Mouse (Mus musculus): ENCODE data around the gene St3gal2. TPM values are rescaled to one million over a fixed set of nuclear protein-coding genes. Genes with fewer than 3 reads are reported as not detected.

St3gal2 gene
- polyA plus RNA-seq, 1 experiment from 2014 or later, result 10.4 TPM

DNA sequence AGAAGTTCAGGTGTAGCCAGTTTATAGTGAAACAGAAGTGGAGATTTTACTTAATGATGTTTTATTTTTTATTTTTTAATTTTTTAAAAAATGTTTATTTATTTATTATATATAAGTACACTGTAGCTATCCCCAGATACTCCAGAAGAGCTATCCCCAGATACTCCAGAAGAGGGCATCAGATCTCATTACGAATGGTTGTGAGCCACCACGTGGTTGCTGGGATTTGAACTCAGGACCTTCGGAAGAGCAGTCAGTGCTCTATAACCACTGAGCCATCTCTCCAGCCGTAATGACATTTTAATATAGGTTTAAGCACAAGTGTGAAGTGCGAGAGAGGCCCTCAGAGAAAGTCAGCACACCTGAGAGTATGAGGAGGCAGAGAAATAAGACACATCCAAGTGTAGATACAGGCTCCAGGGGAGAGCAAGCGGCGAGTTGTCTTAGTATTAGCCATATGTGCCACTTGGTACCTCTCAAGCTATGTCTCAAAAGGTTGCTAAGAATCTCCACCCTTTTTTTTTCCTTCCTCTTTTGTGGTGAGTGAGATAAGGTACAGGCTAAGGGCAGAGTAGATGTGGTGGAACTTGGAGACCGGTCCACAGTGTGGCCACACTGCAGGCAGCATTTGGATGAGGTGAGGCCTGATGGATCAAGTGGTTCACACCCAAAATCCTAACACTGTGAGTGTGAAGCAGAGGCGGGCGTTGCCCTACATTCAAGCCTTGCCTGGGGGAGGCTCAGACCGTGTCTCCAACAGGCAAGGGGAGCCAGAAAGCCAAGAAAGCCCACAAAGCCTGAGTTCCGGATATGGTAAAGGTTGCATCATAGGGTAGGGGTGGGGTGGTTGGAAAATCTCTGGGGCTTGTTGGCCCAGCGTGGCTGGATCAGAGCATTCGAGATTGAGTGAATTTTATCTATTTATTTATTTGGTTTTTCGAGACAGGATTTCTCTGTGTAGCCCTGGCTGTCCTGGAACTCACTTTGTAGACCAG lies 7.8 kb upstream of the St3gal2 start:
- WGBS, result 76% methylated on average over 15 of the region's 15 CpGs

DNA sequence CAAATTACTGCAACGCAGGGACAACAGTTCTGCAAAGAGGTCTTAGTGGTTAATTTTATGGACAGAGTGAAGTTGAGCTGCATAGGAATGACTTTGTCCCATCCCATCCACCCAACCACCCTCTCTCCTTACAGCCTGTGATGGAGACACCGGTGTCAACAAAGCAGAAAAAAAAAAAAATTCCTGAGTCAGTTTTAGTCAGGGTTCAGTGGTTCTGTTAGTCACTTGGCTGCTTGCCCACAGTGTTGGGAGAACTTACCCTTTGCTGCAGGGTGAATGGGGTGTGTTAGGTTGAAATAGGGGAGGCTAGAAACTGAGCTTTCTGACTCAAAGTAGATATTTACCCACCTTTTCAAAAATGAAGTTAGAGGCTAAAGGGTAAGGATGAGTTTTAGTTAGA lies 2.3 kb upstream of the St3gal2 start:
- Histone ChIP-seq H3K27me3 (ENCODE audit: control insufficient read depth, insufficient read depth, low read length) (no peaks in the 10 kb centered on the region), H3K9me3 (ENCODE audit: control insufficient read depth, low read length) (no peaks in the 10 kb centered on the region), H3K27ac (replicated peaks in 1 of 2; ENCODE audit: control insufficient read depth in 1 of 2, insufficient read depth in 1 of 2, low read depth in 2 of 2, low read length in 2 of 2) (no peak overlapping the region), H3K4me1 (ENCODE audit: control insufficient read depth in 2 of 2, insufficient read depth in 2 of 2, low read length in 2 of 2) (peaks cover 18 to 22% of the 10 kb centered on the region in 2 experiments), H3K4me3 (ENCODE audit: control insufficient read depth in 1 of 2, insufficient read depth in 1 of 2, low read depth in 1 of 2, low read length in 2 of 2) (no peak overlapping the region), H3K9ac (ENCODE audit: low read length) (no peak overlapping the region), H3K4me2 (ENCODE audit: low read length) (no peak overlapping the region), H3K36me3 (ENCODE audit: control insufficient read depth, insufficient read depth, low read length) (no peaks in the 10 kb centered on the region)
- no peak for ATAC-seq (ENCODE audit: insufficient number of reproducible peaks, insufficient read depth, low FRiP score, low read depth)
- WGBS, result 39% methylated on average over 2 of the region's 2 CpGs

More for the DNA sequence above, 7.8 kb upstream of the St3gal2 start:
- no peak overlapping the region for H3K4me3 ChIP-seq (ENCODE audit: control insufficient read depth in 1 of 2, insufficient read depth in 1 of 2, low read depth in 1 of 2, low read length in 2 of 2)
- no peaks in the 10 kb centered on the region for H3K36me3 ChIP-seq (ENCODE audit: control insufficient read depth, insufficient read depth, low read length)
- H3K27ac ChIP-seq (replicated peaks in 1 of 2; ENCODE audit: control insufficient read depth in 1 of 2, insufficient read depth in 1 of 2, low read depth in 2 of 2, low read length in 2 of 2), result no peak overlapping the region
- no peak for ATAC-seq (ENCODE audit: insufficient number of reproducible peaks, insufficient read depth, low FRiP score, low read depth)
- no peaks in the 10 kb centered on the region for H3K9me3 ChIP-seq (ENCODE audit: control insufficient read depth, low read length)
- H3K27me3 ChIP-seq (ENCODE audit: control insufficient read depth, insufficient read depth, low read length), result no peaks in the 10 kb centered on the region
- no peaks in the 10 kb centered on the region for H3K4me1 ChIP-seq (ENCODE audit: control insufficient read depth in 2 of 2, insufficient read depth in 2 of 2, low read length in 2 of 2)
- no peak overlapping the region for H3K4me2 ChIP-seq (ENCODE audit: low read length)
- H3K9ac ChIP-seq (ENCODE audit: low read length), result no peak overlapping the region

DNA sequence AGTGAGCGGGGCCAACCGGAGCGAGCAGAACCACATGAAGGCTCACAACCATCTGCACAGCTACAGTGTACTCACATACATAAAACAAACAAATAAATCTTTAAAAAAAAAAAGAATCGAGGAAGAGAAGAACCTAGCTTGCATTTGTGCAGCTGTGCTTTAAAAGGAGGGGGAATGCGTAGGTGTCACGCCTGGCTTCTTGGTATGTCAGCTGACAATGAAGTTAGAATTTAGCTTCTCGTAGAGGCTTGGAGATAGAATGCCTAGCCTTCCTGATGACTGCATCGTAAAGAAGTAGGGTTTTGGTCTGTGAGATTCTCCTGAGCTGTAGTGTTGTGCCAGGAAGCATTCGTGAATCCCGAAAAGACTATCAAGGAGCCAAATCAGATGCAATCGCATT lies 1.7 kb upstream of the St3gal2 start:
- H3K9ac ChIP-seq (ENCODE audit: low read length), result no peak overlapping the region
- no peak for ATAC-seq (ENCODE audit: insufficient number of reproducible peaks, insufficient read depth, low FRiP score, low read depth)
- H3K4me3 ChIP-seq (ENCODE audit: control insufficient read depth in 1 of 2, insufficient read depth in 1 of 2, low read depth in 1 of 2, low read length in 2 of 2), result no peak overlapping the region
- peaks cover 18 to 22% of the 10 kb centered on the region in 2 experiments for H3K4me1 ChIP-seq (ENCODE audit: control insufficient read depth in 2 of 2, insufficient read depth in 2 of 2, low read length in 2 of 2)
- 82% methylated on average over 11 of the region's 11 CpGs for WGBS
- no peaks in the 10 kb centered on the region for H3K27me3 ChIP-seq (ENCODE audit: control insufficient read depth, insufficient read depth, low read length)
- H3K4me2 ChIP-seq (ENCODE audit: low read length), result no peak overlapping the region
- H3K27ac ChIP-seq (replicated peaks in 1 of 2; ENCODE audit: control insufficient read depth in 1 of 2, insufficient read depth in 1 of 2, low read depth in 2 of 2, low read length in 2 of 2), result no peak overlapping the region
- H3K36me3 ChIP-seq (ENCODE audit: control insufficient read depth, insufficient read depth, low read length), result no peaks in the 10 kb centered on the region
- H3K9me3 ChIP-seq (ENCODE audit: control insufficient read depth, low read length), result no peaks in the 10 kb centered on the region

DNA sequence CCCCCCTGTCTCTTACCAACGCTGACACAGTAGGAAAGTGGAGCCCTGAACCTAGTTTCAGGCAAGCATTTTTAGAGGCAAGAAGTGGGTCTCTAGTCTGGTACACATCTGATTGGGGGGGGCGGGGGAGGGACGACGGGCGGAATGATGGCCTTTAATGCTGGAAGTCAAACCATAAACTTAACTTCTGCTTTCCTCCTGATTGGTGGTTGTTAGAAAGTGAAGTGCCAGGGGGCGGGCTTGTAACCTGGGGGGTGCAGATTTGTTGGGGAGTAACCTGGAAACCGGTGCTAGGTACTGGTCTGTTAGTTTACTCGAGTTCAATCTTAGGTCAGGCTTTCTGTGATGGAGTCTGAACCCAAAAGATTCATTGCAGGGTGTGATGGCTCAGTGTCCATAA lies 1.3 kb upstream of the St3gal2 start:
- Histone ChIP-seq H3K9ac (ENCODE audit: low read length) (no peak overlapping the region), H3K9me3 (ENCODE audit: control insufficient read depth, low read length) (no peaks in the 10 kb centered on the region), H3K4me1 (ENCODE audit: control insufficient read depth in 2 of 2, insufficient read depth in 2 of 2, low read length in 2 of 2) (peaks cover 18 to 22% of the 10 kb centered on the region in 2 experiments), H3K36me3 (ENCODE audit: control insufficient read depth, insufficient read depth, low read length) (no peaks in the 10 kb centered on the region), H3K4me3 (ENCODE audit: control insufficient read depth in 1 of 2, insufficient read depth in 1 of 2, low read depth in 1 of 2, low read length in 2 of 2) (no peak overlapping the region), H3K27me3 (ENCODE audit: control insufficient read depth, insufficient read depth, low read length) (no peaks in the 10 kb centered on the region), H3K27ac (replicated peaks in 1 of 2; ENCODE audit: control insufficient read depth in 1 of 2, insufficient read depth in 1 of 2, low read depth in 2 of 2, low read length in 2 of 2) (no peak overlapping the region), H3K4me2 (ENCODE audit: low read length) (no peak overlapping the region)
- no peak for ATAC-seq (ENCODE audit: insufficient number of reproducible peaks, insufficient read depth, low FRiP score, low read depth)
- whole genome bisulfite sequencing, result 71% methylated on average over 8 of the region's 8 CpGs

DNA sequence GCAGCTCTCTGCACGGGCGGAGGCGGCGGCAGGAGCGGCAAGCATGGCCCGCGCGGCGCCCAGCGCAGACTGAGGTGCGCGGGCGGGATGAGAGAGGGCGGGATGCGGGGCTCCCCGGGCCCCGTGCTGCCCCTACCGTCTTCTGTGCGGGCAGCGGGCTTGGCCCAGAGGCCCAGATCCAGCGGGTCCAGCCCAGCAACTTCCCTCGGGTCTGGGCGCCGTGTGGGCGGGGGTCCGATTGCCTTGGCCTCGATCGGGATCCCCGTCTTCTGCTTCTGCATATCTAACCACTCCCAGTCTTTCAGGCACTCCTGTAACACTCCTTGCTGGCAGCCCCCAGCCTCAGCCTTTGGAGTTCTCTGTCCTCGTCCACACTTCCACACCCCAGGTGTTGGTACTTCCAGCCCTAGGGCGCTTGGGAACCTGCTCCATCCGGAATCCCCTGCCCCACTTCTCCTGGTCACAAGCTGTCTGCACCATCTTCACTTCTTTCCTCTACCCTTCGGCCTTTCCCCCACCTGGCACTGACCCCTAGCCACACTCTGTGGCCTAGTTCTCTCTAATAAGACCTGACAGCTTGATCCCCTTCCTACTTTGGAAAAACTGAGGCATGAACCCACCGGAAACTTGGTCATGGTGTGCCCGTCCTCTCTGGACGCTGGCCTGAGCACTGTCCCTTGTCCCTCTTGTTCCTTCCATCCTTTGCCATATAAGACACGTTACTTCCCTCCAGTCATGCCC lies 480 bp downstream of the St3gal2 start:
- Histone ChIP-seq H3K27ac (replicated peaks in 1 of 2; ENCODE audit: control insufficient read depth in 1 of 2, insufficient read depth in 1 of 2, low read depth in 2 of 2, low read length in 2 of 2) (peak overlapping the region; percentile 35 to 82), H3K4me3 (ENCODE audit: control insufficient read depth in 1 of 2, insufficient read depth in 1 of 2, low read depth in 1 of 2, low read length in 2 of 2) (peak overlapping the region; percentile 62 to 88), H3K27me3 (ENCODE audit: control insufficient read depth, insufficient read depth, low read length) (no peaks in the 10 kb centered on the region), H3K36me3 (ENCODE audit: control insufficient read depth, insufficient read depth, low read length) (no peaks in the 10 kb centered on the region), H3K4me2 (ENCODE audit: low read length) (peak overlapping the region; percentile 92), H3K9ac (ENCODE audit: low read length) (peak overlapping the region; percentile 93), H3K4me1 (ENCODE audit: control insufficient read depth in 2 of 2, insufficient read depth in 2 of 2, low read length in 2 of 2) (peaks cover 18 to 22% of the 10 kb centered on the region in 2 experiments), H3K9me3 (ENCODE audit: control insufficient read depth, low read length) (no peaks in the 10 kb centered on the region)
- 3% methylated on average over 17 of the region's 37 CpGs for WGBS
- ATAC-seq (ENCODE audit: insufficient number of reproducible peaks, insufficient read depth, low FRiP score, low read depth), result peak; percentile 45

DNA sequence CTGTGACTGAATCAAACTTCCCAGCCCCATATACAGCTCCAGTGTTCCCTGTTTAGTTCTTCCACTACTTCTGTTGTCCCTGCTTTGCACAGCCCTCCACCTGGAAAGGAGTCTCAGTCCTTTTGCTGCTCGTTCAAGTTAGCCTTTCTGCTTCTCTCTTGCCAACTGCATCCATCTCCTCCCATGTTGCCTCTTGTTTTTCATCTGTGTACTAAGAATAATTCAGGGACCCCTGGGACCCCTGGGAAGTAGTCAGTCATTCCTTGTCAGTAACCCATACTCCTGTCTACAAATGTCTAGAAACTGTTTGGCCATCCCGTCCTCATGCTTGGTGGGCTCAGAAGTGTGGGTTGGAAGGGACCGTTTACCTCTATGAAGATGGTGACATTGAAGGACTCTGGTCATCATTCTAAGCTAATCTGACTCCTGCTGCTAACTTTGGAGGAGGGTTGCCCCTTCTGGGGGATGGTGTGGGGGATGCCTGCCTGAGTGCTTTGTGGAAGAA lies 1.1 kb downstream of the St3gal2 start:
- H3K27ac ChIP-seq (replicated peaks in 1 of 2; ENCODE audit: control insufficient read depth in 1 of 2, insufficient read depth in 1 of 2, low read depth in 2 of 2, low read length in 2 of 2), result peak overlapping the region; percentile 35 to 82

DNA sequence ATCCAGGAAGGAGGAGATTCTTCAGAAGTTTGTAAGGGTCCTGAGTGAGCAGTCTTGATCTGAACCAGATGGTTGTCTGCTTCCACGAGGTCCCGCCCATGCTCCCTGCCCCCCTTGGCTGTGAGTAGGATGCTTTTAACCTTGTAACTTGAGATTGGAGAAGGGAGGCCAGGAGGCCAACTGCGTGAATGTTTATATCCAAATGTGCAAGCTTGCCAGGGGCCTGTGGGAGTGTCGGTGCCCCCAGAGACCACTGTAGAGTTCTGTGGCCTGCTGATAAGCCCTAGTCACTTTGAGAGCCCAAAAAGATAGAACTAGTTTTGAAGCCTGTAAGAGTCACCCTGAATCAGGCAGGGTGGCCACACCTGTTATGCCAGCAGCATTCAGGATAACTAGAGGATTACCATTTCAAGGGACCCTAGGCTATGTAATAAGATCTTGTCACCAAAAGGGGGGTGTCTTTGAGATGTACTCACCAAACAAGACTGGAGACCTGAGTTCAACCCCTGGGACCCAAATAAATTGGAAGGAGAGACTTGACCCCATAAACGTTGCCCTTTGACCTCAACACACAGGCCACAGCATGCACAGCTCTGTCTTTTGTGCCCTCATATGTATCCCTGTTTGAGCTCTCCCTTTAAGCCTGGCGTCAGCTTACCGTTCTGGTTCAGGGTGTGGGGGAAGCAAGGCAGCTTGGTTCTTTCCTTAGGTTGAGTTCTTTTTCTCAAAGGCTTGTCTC lies 1.9 kb downstream of the St3gal2 start:
- H3K4me2 ChIP-seq (ENCODE audit: low read length), result peak overlapping the region; percentile 92
- no peak for ATAC-seq (ENCODE audit: insufficient number of reproducible peaks, insufficient read depth, low FRiP score, low read depth)
- H3K4me3 ChIP-seq (ENCODE audit: control insufficient read depth in 1 of 2, insufficient read depth in 1 of 2, low read depth in 1 of 2, low read length in 2 of 2), result peak overlapping the region in 1 of 2 experiments; percentile 88; a peak in 2 of 4 replicates
- H3K9me3 ChIP-seq (ENCODE audit: control insufficient read depth, low read length), result no peaks in the 10 kb centered on the region
- H3K27me3 ChIP-seq (ENCODE audit: control insufficient read depth, insufficient read depth, low read length), result no peaks in the 10 kb centered on the region
- 25% methylated on average over 7 of the region's 7 CpGs for WGBS
- peaks cover 22 to 28% of the 10 kb centered on the region in 2 experiments for H3K4me1 ChIP-seq (ENCODE audit: control insufficient read depth in 2 of 2, insufficient read depth in 2 of 2, low read length in 2 of 2)
- H3K27ac ChIP-seq (replicated peaks in 1 of 2; ENCODE audit: control insufficient read depth in 1 of 2, insufficient read depth in 1 of 2, low read depth in 2 of 2, low read length in 2 of 2), result peak overlapping the region in 1 of 2 experiments; percentile 82; a peak in 2 of 4 replicates
- peak overlapping the region; percentile 93 for H3K9ac ChIP-seq (ENCODE audit: low read length)
- no peaks in the 10 kb centered on the region for H3K36me3 ChIP-seq (ENCODE audit: control insufficient read depth, insufficient read depth, low read length)

More for the DNA sequence above, 1.1 kb downstream of the St3gal2 start:
- H3K36me3 ChIP-seq (ENCODE audit: control insufficient read depth, insufficient read depth, low read length), result no peaks in the 10 kb centered on the region
- WGBS, result 14% methylated on average over 3 of the region's 3 CpGs
- peaks cover 18 to 22% of the 10 kb centered on the region in 2 experiments for H3K4me1 ChIP-seq (ENCODE audit: control insufficient read depth in 2 of 2, insufficient read depth in 2 of 2, low read length in 2 of 2)
- no peaks in the 10 kb centered on the region for H3K9me3 ChIP-seq (ENCODE audit: control insufficient read depth, low read length)
- no peak for ATAC-seq (ENCODE audit: insufficient number of reproducible peaks, insufficient read depth, low FRiP score, low read depth)
- H3K4me2 ChIP-seq (ENCODE audit: low read length), result peak overlapping the region; percentile 92
- H3K4me3 ChIP-seq (ENCODE audit: control insufficient read depth in 1 of 2, insufficient read depth in 1 of 2, low read depth in 1 of 2, low read length in 2 of 2), result peak overlapping the region; percentile 62 to 88
- H3K27me3 ChIP-seq (ENCODE audit: control insufficient read depth, insufficient read depth, low read length), result no peaks in the 10 kb centered on the region
- H3K9ac ChIP-seq (ENCODE audit: low read length), result peak overlapping the region; percentile 93

Measured in heart, embryonic 14.5 days (tissue).